Mouse (Mus musculus) yolk sac, embryonic 10.5 days (tissue): ENCODE results near the gene Olfr1230.

Experiments used
- DNase-seq: peaks from one replicate; pipeline ENCODE4 v3.0.0-alpha.2; 2017; ENCODE audit warnings: low spot score

Gene Olfr1230

DNA sequence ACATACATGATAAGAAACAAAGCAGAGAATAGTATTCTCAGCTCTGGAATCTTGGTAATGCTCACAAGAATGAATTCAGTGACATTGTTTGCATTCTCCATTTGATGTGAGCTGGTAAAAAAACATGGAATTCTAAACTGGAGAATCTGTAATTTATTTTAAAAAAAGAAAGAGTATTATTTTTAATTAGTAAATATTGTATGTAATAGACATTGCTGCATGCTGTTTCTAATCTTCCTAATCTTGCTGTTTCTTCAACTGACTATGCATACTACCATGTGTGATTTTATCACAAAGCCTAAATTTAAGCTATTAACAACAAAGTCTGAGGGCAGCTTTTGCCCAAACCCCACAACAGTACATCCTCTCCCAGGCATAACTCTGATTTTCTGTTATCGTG, at the start of gene Olfr1230:
Gene Olfr1230, minus strand, starts transcription at position 101 of the 400 bp plus-strand sequence.
- DNase-seq = no peak

- no peak for DNase-seq
Observed at GRCm38 (mm10) chr2:89342298-89342697, 45.2 kb upstream of the Olfr1230 start, which contains the start of gene Olfr1233. Olfr1233 (minus strand) TSS chr2:89342398.

DNA sequence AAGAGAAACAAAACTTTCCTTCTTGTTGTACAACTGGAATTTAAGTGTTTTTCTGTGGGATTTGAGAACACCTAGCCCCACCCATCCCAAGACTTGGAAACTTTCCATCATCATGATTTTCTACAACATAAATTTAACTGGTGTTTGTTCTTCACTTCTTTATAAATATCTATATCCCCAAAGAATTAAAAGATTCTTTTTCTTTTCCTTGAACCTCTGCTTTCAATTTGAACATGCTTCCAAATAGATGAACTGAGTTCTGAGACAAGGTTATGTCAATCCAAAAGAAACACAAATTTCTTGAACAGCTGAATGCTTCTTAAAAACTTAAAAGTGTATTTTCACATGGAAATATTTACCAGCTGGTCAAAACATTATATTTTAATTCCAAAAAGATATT, 32.5 kb upstream of the Olfr1230 start, which contains the start of gene Olfr1232:
Gene Olfr1232, minus strand, starts transcription at position 101 of the 400 bp plus-strand sequence.
- no peak for DNase-seq

- no peak for DNase-seq
Observed at GRCm38 (mm10) chr2:89306974-89307373, 9.9 kb upstream of the Olfr1230 start, which contains the start of gene Olfr1231. Olfr1231 (minus strand) TSS chr2:89307074.

DNA sequence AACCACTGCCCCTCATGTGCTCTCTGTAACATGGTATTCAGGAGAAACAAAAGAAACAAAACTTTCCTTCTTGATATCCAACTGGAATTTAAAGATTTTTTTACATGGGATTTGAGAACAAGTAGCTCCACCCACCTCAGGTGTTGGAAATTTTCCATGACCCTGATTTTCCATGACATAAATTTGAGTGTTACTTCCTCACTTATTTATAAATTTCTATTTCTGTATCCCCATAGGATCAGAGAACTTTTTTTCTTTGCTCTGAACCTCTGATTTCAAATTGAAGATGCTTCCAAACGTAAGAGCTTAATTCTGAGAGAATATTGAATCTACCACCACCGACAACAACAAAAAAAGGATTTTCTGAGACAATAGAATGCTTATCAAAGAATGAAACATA, 9.2 kb downstream of the Olfr1230 start, which contains the start of gene Olfr1229:
Gene Olfr1229, minus strand, starts transcription at position 101 of the 400 bp plus-strand sequence.
- no peak for DNase-seq

GRCm38 (mm10) chr2:89253962-89254361, 43.1 kb downstream of the Olfr1230 start, which contains the start of gene Olfr1228:
Olfr1228 (minus strand) TSS chr2:89254062.
- no peak for DNase-seq
